Mouse (Mus musculus) liver, adult 10 weeks (tissue): Measurements from ENCODE around the gene Nosip. TPM values are rescaled to one million over a fixed set of nuclear protein-coding genes. Genes with fewer than 3 reads are reported as not detected.

ENCODE experiments used
- polyA plus RNA-seq: library from polyadenylated mRNA; stranded (reverse); fragments of 350-450 nt; fragmentation: Illumina TruSeq; extraction: RNeasy Lipid Tissue Mini Kit (QIAGEN cat#74804); gene quantifications from one replicate; pipeline ENCODE4 v1.2.3, GENCODE M21; 2014; ENCODE audit warnings: low read depth, low replicate concordance

Nosip gene
- polyA plus RNA-seq, result 3.2 TPM

GRCm38 (mm10) chr7:45062239-45062835 lies at the start of gene Nosip, which contains the start of gene Prrg2:
Gene Nosip (plus strand): TSS chr7:45062429.
Gene Prrg2 (minus strand): TSS chr7:45062677.

GRCm38 (mm10) chr7:45015957-45016612 lies 46.1 kb upstream of the Nosip start, which contains the start of gene Scaf1:
Gene Scaf1 (minus strand): TSS chr7:45016363.

GRCm38 (mm10) chr7:45017242-45018061 lies 44.8 kb upstream of the Nosip start, which contains the start of gene Rras:
Gene Rras (plus strand): TSS chr7:45017961.

GRCm38 (mm10) chr7:45052862-45053116 lies 9.4 kb upstream of the Nosip start, which contains the start of gene Prr12:
Gene Prr12 (minus strand): TSS chr7:45052881.

GRCm38 (mm10) chr7:45092048-45092447 lies 29.8 kb downstream of the Nosip start, which contains the start of gene Rcn3:
Gene Rcn3 (minus strand): TSS chr7:45092221.

GRCm38 (mm10) chr7:45103652-45104180 lies 41.5 kb downstream of the Nosip start, which contains the start of gene Fcgrt:
Gene Fcgrt (minus strand): TSS chr7:45103851.

GRCm38 (mm10) chr7:45124224-45125143 lies 62.3 kb downstream of the Nosip start, which contains the start of gene Rps11:
Gene Rps11 (minus strand): TSS chr7:45124439.

Other genes starting within 250 kb of the Nosip start
- 1.1 TPM for gene Nup62, start 246.3 kb upstream of the Nosip start, polyA plus RNA-seq
- not detected for gene Il4i1, start 246.0 kb upstream of the Nosip start, polyA plus RNA-seq
- 47.9 TPM for gene Atf5, start 245.8 kb upstream of the Nosip start, polyA plus RNA-seq
- 2.2 TPM for gene Akt1s1, start 213.4 kb upstream of the Nosip start, polyA plus RNA-seq
- 1.3 TPM for gene Tbc1d17, start 213.3 kb upstream of the Nosip start, polyA plus RNA-seq
- 1.4 TPM for gene Pnkp, start 205.3 kb upstream of the Nosip start, polyA plus RNA-seq
- 0.95 TPM for gene Ptov1, start 192.6 kb upstream of the Nosip start, polyA plus RNA-seq
- 1.1 TPM for gene Med25, start 169.7 kb upstream of the Nosip start, polyA plus RNA-seq
- 1.4 TPM for gene Fuz, start 166.3 kb upstream of the Nosip start, polyA plus RNA-seq
- 9.2 TPM for gene Ap2a1, start 132.9 kb upstream of the Nosip start, polyA plus RNA-seq
- gene Tsks, start 119.2 kb upstream of the Nosip start, polyA plus RNA-seq, result not detected
- not detected for gene Cpt1c, start 87.6 kb upstream of the Nosip start, polyA plus RNA-seq
- 4.2 TPM for gene Prmt1, start 75.9 kb upstream of the Nosip start, polyA plus RNA-seq
- gene Irf3, start 64.8 kb upstream of the Nosip start, polyA plus RNA-seq, result 21.4 TPM
- gene Bcl2l12, start 63.7 kb upstream of the Nosip start, polyA plus RNA-seq, result 0.66 TPM
- 1.3 TPM for gene Scaf1, start 46.1 kb upstream of the Nosip start, polyA plus RNA-seq
- gene Rras, start 44.5 kb upstream of the Nosip start, polyA plus RNA-seq, result 3.7 TPM
- 0.11 TPM for gene Prr12, start 9.5 kb upstream of the Nosip start, polyA plus RNA-seq
- 2.3 TPM for gene Prrg2, start 248 bp downstream of the Nosip start, polyA plus RNA-seq
- gene Rcn3, start 29.8 kb downstream of the Nosip start, polyA plus RNA-seq, result not detected
- 33.3 TPM for gene Fcgrt, start 41.4 kb downstream of the Nosip start, polyA plus RNA-seq
- gene Rps11, start 62.0 kb downstream of the Nosip start, polyA plus RNA-seq, result 172 TPM
- 253 TPM for gene Rpl13a, start 66.3 kb downstream of the Nosip start, polyA plus RNA-seq
- not detected for gene Gm45713, start 73.8 kb downstream of the Nosip start, polyA plus RNA-seq
- gene Flt3l, start 74.0 kb downstream of the Nosip start, polyA plus RNA-seq, result 5.4 TPM
- gene Pih1d1, start 91.9 kb downstream of the Nosip start, polyA plus RNA-seq, result 3.9 TPM
- gene Aldh16a1, start 92.2 kb downstream of the Nosip start, polyA plus RNA-seq, result 5.2 TPM
- not detected for gene Slc17a7, start 101.5 kb downstream of the Nosip start, polyA plus RNA-seq
- gene Gfy, start 117.1 kb downstream of the Nosip start, polyA plus RNA-seq, result not detected
- gene Pth2, start 118.6 kb downstream of the Nosip start, polyA plus RNA-seq, result not detected
- gene Ccdc155, start 142.5 kb downstream of the Nosip start, polyA plus RNA-seq, result not detected
- not detected for gene Dkkl1, start 149.7 kb downstream of the Nosip start, polyA plus RNA-seq
- 0.19 TPM for gene Tead2, start 153.3 kb downstream of the Nosip start, polyA plus RNA-seq
- 0.34 TPM for gene Cd37, start 176.7 kb downstream of the Nosip start, polyA plus RNA-seq
- 1.2 TPM for gene Slc6a16, start 178.7 kb downstream of the Nosip start, polyA plus RNA-seq
- not detected for gene Slc6a21, start 215.1 kb downstream of the Nosip start, polyA plus RNA-seq